Mouse (Mus musculus): ENCODE data around the gene Slc24a2. TPM values are rescaled to one million over a fixed set of nuclear protein-coding genes. Genes with fewer than 3 reads are reported as not detected.

Gene Slc24a2
- total RNA-seq, 2 experiments from 2014 or later = 16.7 to 20.7 TPM

DNA sequence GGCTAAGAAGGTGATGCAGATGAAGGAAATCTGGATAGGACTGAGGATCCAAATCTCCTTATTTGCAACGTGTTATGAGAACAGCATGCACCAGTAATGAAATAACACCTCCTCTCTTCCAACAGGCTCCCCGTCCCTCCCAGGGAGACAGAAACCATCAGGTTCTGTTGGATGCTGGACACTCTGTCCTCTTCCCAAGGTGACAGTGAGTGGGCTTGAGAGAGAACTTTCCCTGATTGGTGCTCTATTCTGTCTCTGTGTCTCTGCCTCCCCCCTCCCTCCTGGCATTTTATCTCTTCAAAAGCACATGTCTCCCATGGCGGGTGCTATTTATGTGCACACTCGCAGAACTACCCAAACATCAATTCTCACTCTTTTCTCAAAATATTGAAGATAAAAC is 103.5 kb downstream of the Slc24a2 start:
- no peak for DNase-seq (ENCODE audit: low spot score in 2 of 2)

GRCm38 (mm10) chr4:87119758-87120157 is 110.5 kb downstream of the Slc24a2 start:
- DNase-seq (ENCODE audit: low spot score in 2 of 2) = no peak

DNA sequence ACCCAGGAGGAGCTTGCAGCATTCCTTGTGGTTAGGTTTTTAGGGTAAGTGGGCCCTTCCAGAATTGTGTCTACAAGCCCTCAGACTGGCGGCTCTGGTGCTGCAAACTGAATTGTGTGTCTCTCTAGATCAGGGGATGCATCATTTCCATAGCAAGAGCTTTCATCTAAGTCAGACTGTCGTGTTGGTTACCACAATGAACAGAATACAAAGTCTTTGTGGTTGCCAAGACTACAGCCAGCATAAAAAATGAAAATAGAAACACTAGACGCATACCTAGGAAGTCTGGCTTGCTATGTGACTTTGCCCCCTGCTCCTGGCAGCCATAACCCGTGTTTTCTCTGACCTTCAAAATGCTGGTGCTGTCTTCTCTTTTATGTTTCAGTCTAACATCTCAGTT is 114.6 kb downstream of the Slc24a2 start:
- no peak for DNase-seq (ENCODE audit: low spot score in 2 of 2)

- no peak for DNase-seq (ENCODE audit: low spot score in 2 of 2)
Measured at GRCm38 (mm10) chr4:87109331-87110059, 120.8 kb downstream of the Slc24a2 start.

- no peak for DNase-seq (ENCODE audit: low spot score in 2 of 2)
Measured at GRCm38 (mm10) chr4:87100936-87101335, 129.3 kb downstream of the Slc24a2 start.

- DNase-seq (ENCODE audit: low spot score in 2 of 2) = no peak
Measured at GRCm38 (mm10) chr4:87096186-87096585, 134.1 kb downstream of the Slc24a2 start.

- no peak for DNase-seq (ENCODE audit: low spot score in 2 of 2)
Measured at GRCm38 (mm10) chr4:87093612-87094011, 136.7 kb downstream of the Slc24a2 start.

- no peak for DNase-seq (ENCODE audit: low spot score in 2 of 2)
Measured at GRCm38 (mm10) chr4:87090841-87091240, 139.4 kb downstream of the Slc24a2 start.

DNA sequence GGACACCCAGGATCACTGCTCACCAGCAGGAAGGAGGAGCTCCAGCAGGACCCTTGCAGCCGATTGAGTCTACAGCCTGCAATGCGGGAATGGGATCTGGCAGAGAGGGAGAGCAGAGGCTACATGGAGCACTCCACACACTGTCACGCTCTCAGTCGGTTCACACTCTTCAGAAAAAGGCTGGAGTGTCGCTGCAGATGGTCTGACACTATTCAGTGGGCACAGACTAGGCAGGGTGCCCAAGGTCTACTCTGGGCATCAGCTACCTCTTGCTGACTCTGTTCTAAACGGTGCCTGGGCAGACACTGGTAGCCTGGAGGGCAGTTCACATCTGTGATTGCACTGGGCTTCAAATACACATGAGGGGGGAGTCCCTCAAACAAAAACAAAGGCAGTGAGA is 141.6 kb downstream of the Slc24a2 start:
- no peak for DNase-seq (ENCODE audit: low spot score in 2 of 2)

DNA sequence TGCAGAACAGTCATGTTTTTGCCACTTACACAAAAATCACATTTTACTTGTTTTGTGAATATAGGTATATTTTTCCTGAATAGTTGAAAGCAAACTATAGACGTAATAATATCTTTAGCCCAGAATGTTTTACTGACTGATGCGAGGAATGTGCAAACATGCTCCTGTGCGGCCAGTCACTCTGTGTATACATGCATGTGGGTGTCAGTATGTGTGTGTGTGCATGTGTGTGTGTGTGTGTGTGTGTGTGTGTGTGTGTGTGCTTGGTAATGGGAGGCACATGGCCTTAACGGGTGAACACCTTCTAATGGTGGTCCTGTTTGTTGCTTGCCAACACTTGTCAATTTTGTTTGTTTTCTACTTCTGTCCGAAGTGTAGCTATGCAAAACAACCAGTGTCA is 142.7 kb downstream of the Slc24a2 start:
- DNase-seq (ENCODE audit: low spot score in 2 of 2) = no peak

- no peak for DNase-seq (ENCODE audit: low spot score in 2 of 2)
Measured at GRCm38 (mm10) chr4:87086933-87087577, 143.2 kb downstream of the Slc24a2 start.

GRCm38 (mm10) chr4:87081321-87081720 is 149.0 kb downstream of the Slc24a2 start:
- DNase-seq (ENCODE audit: low spot score in 2 of 2) = no peak

DNA sequence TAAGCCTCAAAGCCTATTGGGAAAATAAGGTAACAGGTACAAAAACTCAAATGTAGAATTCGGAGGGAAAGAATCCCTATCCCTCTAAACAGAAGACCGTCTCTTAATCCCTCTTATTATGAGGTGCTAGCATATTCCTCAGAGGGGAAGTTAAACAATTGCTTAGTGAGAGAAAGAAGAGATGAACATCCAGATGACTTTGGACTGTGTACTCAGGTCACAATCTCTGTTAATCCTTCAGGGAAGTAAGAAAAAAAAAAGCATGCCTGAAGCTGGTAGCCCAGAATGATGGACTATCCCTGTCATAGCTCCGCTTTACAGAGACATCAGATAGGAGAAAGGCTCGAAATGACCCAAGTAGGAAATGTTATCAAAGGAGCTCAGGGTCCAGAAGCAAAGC is 151.0 kb downstream of the Slc24a2 start:
- DNase-seq (ENCODE audit: low spot score in 2 of 2) = no peak

- DNase-seq (ENCODE audit: low spot score in 2 of 2) = no peak
Measured at GRCm38 (mm10) chr4:87078726-87079125, 151.6 kb downstream of the Slc24a2 start.

DNA sequence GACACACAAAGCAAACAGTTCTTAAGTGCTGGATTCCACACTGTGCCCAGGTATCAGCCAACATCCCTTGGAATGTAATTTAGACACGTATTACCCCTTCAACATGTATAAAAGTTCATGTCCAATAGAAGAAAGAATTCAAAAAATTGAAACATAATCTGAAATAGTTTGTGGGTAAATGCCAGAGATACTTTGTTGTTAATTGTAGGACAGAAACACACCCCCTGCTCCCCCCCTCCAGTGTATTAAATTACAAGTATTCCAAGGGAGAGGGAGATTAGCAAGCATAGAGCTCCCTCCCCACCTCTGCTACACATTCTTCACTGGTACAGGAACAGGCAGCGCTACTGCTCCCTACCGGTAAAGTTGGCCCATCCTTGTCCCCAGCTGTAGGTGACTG is 154.5 kb downstream of the Slc24a2 start:
- no peak for DNase-seq (ENCODE audit: low spot score in 2 of 2)

DNA sequence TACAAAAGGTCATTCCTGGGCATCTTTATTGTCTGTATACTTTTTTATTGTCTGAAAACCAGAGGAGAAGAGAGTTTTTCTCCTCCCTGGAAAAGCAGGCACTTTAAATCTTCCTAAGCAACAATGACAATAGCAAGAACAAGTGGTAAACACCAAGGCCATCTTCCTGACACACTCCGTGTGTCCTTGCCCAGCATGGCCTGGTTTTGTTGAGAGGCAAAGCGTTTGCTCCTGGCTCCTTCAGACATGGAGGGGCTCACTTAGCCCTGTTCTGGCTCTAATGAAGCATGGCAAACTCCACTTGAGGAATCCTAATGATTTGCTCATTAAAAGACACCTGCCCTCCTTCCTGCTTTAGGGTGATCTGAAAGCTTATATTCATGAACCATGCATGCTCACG is 162.2 kb downstream of the Slc24a2 start:
- no peak for DNase-seq (ENCODE audit: low spot score in 2 of 2)

DNA sequence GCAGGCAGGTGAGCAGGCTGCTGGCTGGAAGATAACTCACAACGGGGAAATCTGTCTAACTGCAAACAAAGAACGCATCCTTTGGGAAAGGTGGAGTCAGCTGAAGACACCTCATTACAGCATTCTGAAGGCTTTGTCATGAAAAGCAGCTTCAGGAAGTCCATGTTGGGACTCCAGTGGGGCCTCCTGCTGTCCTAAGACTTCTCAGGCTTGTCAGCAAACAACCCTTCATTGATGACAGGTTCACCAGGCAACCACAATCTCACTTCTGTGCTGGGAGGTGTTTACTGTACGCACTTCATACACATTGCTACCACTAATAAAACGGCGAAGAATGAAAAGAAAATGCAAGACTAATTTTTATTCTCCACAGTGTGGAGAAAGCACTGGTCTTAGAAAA is 165.1 kb downstream of the Slc24a2 start:
- DNase-seq (ENCODE audit: low spot score in 2 of 2) = no peak

GRCm38 (mm10) chr4:87064561-87064960 is 165.7 kb downstream of the Slc24a2 start:
- no peak for DNase-seq (ENCODE audit: low spot score in 2 of 2)

DNA sequence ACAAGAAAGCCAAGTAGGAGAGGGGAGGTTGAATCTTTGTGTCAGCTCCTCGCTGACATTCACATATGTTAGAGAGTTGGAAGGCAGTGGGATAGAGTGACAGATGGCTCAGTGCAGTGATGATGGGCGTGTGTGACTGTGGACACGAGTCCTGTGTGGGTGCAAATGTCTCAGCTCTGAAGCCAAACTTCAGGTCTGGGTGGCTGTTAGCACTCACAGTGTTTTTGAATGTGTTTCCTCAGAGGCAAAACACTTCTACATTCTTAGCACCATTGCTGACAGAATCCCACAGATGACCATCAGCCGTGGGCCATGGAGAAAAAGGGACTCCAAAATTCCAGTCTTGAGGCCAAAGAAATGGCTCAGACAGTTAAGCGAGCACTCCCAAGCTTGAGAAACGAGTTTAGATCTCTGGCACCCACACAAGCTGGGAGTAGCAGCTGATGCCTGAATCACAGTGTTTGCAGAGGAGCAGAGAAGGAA is 167.5 kb downstream of the Slc24a2 start:
- no peak for DNase-seq (ENCODE audit: low spot score in 2 of 2)

DNA sequence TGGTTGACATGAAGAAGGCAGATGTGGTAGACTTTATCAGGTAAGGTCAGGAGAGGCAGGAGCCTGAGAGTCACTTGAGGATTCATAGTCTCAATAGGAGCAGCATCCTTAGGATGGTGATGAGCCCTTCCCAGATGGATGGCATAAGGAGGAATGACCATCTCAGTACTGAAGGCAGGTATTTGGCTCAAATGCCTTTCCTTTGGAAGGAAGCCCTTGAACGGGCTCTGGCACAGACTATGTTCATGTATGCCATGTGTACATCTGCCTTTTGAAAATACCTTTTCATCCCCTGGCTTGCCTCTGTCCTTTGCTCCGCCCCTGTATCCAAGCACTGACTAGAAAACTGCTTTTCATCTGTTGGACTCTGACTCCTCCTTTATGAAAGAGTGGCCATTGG is 168.6 kb downstream of the Slc24a2 start:
- DNase-seq (ENCODE audit: low spot score in 2 of 2) = no peak

DNA sequence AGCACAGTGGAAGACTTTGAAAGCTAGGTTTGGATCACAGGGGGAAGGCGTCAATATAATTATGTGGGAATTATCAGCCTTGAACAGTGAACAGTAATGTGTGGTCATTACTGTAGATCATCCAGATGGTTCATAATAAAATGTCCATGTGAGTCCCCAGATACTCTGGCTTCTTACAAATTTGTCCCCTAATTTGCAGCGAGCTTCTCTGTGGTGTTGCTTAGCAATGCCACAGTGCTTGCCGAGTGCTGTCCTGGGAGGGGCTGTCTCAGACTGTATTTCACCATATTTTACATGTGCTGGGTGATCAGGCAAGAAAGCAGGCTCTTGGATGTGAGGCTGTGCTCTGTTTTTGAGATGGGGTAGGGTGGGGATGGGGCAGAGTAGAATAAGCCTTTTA is 172.7 kb downstream of the Slc24a2 start:
- no peak for DNase-seq (ENCODE audit: low spot score in 2 of 2)

GRCm38 (mm10) chr4:87055768-87056167 is 174.5 kb downstream of the Slc24a2 start:
- DNase-seq (ENCODE audit: low spot score in 2 of 2) = no peak

GRCm38 (mm10) chr4:87052881-87053280 is 177.4 kb downstream of the Slc24a2 start:
- DNase-seq (ENCODE audit: low spot score in 2 of 2) = no peak
